Mouse (Mus musculus) heart, postnatal 4 days (tissue): Measurements from ENCODE around the gene Pcsk6. TPM values are rescaled to one million over a fixed set of nuclear protein-coding genes. Genes with fewer than 3 reads are reported as not detected.

Experiments used
- DNase-seq: peaks from one replicate; pipeline ENCODE4 v3.0.0; 2021
- total RNA-seq, 2 experiments: library from RNA; stranded (reverse); gene quantifications; 2 replicates each; pipeline ENCODE4 v1.2.3; 2021

The Pcsk6 gene
- total RNA-seq, 2 experiments from 2014 or later: 32.7 to 39.8 TPM

- no peak for DNase-seq
Measured at GRCm38 (mm10) chr7:66001797-66002196, 140.3 kb downstream of the Pcsk6 start.

- no peak for DNase-seq
Measured at GRCm38 (mm10) chr7:66003447-66003846, 141.9 kb downstream of the Pcsk6 start.

GRCm38 (mm10) chr7:66003865-66004638 is 142.5 kb downstream of the Pcsk6 start:
- no peak for DNase-seq

- DNase-seq: no peak
Measured at GRCm38 (mm10) chr7:66005066-66005465, 143.5 kb downstream of the Pcsk6 start.

- DNase-seq: no peak
Measured at GRCm38 (mm10) chr7:66008161-66008891, 146.8 kb downstream of the Pcsk6 start.

- DNase-seq: no peak
Measured at GRCm38 (mm10) chr7:66008892-66009273, 147.3 kb downstream of the Pcsk6 start.

GRCm38 (mm10) chr7:66010518-66010917 is 149.0 kb downstream of the Pcsk6 start:
- DNase-seq: no peak

GRCm38 (mm10) chr7:66027747-66028146 is 166.2 kb downstream of the Pcsk6 start:
- peak; percentile 26 for DNase-seq

GRCm38 (mm10) chr7:66028766-66029512 is 167.4 kb downstream of the Pcsk6 start:
- no peak for DNase-seq

GRCm38 (mm10) chr7:66036809-66037208 is 175.3 kb downstream of the Pcsk6 start:
- no peak for DNase-seq

- no peak for DNase-seq
Measured at GRCm38 (mm10) chr7:66038261-66038660, 176.7 kb downstream of the Pcsk6 start.

GRCm38 (mm10) chr7:66038730-66039129 is 177.2 kb downstream of the Pcsk6 start:
- no peak for DNase-seq

GRCm38 (mm10) chr7:66040026-66040814 is 178.7 kb downstream of the Pcsk6 start:
- DNase-seq: no peak

- DNase-seq: no peak
Measured at GRCm38 (mm10) chr7:66043552-66044459, 182.3 kb downstream of the Pcsk6 start, which contains the start of gene Gm45213. Gene Gm45213, plus strand, starts transcription at chr7:66043602.

- DNase-seq: no peak
Measured at GRCm38 (mm10) chr7:66044617-66045016, 183.1 kb downstream of the Pcsk6 start.

GRCm38 (mm10) chr7:66046921-66047918 is 185.7 kb downstream of the Pcsk6 start:
- no peak for DNase-seq

- no peak for DNase-seq
Measured at GRCm38 (mm10) chr7:66047975-66048374, 186.4 kb downstream of the Pcsk6 start.

GRCm38 (mm10) chr7:66048446-66049230 is 187.1 kb downstream of the Pcsk6 start:
- DNase-seq: no peak

GRCm38 (mm10) chr7:66053946-66054483 is 192.5 kb downstream of the Pcsk6 start:
- no peak for DNase-seq
